Mouse (Mus musculus): ENCODE measurements at regions not wholly inside any gene's neighbourhood (a gene's known extent, or its start where the extent isn't known, plus 50 kb on each side); places are given as distances from the start of the nearest gene placed in this dataset.
"Not testable (repeated sequence)": the region's sequence is repeated elsewhere in the genome, so short reads cannot be mapped to it uniquely, and the experiment has no call there.

DNA sequence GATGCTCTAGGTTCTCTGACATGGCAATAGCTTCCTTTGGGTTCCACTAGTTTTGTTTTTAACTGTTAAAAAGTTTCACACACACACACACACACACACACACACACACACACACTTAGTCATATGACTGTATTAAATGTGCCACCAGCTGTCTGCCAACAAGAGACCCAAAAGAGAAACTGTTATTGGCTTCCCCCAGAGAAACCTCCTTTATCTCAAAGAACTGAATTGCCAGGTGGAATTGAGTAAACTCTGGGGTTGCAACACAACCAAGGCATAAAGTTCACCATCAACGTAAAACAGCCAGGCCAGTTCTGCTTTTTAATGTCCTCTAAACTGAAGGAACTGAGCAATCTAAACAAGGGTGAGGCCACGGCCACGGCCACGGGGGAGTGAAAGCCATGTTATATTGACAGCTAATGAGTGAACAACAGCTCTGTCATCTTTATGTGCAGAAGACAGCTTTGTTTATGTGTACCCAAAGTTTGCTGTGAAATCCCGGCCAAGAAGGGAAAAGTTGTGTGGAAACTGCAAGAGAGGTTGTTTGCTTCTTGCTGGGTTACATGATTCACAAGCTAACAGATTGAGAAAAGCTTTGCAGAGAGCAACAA is 69.3 kb downstream of the Btg1 start:
- DNase-seq (ENCODE audit: low spot score in 2 of 2), result no peak

GRCm38 (mm10) chr10:96686659-96687440 is 70.0 kb downstream of the Btg1 start:
- DNase-seq (ENCODE audit: low spot score in 2 of 2), result peak in 1 of 2 experiments; percentile 29

GRCm38 (mm10) chr10:96687441-96687772 is 70.6 kb downstream of the Btg1 start:
- no peak for DNase-seq (ENCODE audit: low spot score in 2 of 2)

DNA sequence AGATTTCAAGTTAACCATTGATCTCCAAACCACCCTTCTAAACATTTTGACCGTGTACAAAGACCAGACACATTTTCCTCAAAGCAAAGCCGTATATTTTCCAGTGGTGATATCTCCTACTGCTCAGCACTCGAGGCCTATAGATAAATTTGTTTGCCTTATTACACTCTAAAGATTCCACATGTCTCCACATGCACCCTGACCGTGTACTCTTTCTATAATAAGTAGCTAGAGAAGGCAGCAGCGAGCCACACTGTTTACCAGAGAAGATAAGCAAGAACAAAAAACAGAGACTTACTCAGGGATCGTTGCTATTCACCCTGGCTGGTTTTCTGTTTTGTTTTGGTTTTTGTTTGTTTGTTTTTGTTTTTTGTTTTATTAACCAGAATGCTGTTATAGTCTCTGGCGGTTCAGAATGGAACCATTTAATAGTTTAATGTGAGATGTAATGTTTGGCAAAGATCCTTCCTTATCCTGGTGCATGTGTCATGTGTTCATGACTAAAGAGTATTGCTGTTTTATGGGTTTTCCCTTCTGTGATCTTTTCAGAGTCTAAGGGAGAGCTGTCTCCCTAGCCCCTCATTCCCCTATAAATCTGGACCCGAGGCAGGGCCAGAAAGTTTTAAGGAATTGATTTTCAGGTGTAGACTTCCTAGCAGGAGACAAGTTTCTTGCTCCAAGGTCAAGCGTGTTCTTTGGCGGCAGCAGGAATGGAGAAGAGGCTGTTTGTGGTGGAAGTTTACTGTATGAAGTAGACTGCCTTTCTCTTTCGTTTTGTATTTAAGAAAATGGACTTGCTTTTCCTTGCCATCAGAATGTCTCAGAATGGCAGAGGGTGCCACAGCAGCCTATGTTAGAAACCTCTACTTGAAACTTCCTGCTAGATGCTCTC is 73.4 kb downstream of the Btg1 start:
- no peak for DNase-seq (ENCODE audit: low spot score in 2 of 2)

DNA sequence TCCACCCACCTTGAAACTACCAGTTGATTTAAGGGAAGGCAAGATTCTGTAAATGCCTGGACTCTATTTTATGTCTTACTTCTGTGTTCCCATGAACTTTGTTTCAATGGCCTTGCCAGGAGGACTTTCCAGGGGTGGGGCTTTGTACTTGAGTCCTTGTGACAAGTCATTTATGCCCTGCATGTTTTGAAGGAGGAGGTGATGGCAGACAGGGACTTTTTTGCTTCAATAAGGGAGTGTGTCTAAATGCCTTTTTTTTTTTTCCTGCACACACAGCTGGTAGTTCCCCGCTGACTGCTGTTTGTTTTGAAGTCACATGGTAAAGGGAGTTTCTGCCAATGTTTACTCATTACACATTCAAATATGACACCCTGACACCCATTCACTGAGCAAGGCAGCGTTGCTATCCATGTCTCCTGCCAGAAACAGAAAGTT is 74.1 kb downstream of the Btg1 start:
- DNase-seq (ENCODE audit: low spot score in 2 of 2), result no peak

DNA sequence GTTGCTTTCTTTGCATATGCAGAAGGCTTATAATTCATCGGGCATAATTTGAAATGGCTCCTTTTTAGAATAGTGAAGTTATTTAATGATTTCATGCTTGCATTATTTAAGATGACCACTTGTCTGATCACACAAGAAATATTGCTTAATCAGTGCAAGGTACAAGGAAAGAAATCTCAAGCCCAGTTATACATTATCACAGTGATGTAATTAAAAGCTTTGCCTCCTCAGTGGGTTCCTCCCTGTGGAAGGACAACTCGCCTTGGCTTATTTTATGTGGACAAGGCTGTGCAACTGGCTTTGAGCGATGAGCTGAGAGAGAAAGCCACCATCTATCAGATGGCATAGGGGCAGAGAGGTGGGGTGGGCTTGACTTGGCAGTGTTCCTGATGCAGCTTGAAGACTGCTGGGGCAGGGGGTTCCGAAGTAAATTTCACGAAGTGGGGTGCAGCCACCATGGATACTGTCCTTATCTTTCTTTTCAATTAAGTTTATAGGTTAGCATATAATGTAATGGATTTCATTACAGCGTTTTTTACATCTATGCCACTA is 74.6 kb downstream of the Btg1 start:
- no peak for DNase-seq (ENCODE audit: low spot score in 2 of 2)

- no peak for DNase-seq (ENCODE audit: low spot score in 2 of 2)
Observed at GRCm38 (mm10) chr10:96692821-96693220, 76.0 kb downstream of the Btg1 start.

- DNase-seq (ENCODE audit: low spot score in 2 of 2), result no peak
Observed at GRCm38 (mm10) chr10:96693766-96694165, 77.0 kb downstream of the Btg1 start.

DNA sequence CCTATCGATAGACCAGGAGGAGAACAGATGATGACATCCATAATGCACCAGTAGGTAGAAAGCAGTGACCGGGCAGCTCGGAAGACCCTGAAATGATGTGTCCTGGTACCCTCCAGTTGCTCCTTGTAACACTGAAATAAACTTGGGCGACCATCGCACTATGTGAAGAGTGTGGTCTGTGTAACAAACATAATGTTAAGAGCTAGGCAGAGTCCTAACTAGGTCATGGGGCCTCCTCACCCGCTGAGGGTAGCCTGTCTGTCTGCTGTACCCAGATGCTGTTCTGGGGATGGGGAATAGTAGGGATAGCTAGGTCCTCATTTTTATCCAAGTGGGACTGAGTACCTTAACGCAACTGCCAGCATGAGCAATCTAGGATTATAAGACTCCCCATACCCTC is 79.8 kb downstream of the Btg1 start:
- no peak for DNase-seq (ENCODE audit: low spot score in 2 of 2)

DNA sequence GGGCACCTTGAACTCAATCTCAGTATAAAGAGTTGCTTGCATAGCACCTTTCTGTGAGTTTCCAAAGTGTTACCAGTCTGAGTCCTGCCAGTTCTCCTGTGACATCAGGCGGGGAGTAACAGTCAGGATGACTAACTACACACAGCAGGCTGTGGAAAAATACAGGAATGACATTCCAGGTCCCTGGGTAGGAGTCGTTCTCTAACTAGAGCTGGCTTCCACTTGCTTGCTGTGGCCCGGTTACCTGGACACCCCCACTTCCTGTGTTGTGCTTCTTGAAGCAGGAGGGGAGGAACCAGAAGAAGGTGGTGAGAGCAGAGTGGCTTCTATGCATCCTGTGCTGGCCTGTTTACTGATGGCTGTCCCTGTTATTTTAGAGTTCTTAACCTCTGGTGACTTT is 81.0 kb downstream of the Btg1 start:
- DNase-seq (ENCODE audit: low spot score in 2 of 2), result no peak

GRCm38 (mm10) chr10:96706656-96707055 is 89.8 kb downstream of the Btg1 start:
- no peak for DNase-seq (ENCODE audit: low spot score in 2 of 2)

- DNase-seq (ENCODE audit: low spot score in 2 of 2), result no peak
Observed at GRCm38 (mm10) chr10:96708471-96708870, 91.7 kb downstream of the Btg1 start.

DNA sequence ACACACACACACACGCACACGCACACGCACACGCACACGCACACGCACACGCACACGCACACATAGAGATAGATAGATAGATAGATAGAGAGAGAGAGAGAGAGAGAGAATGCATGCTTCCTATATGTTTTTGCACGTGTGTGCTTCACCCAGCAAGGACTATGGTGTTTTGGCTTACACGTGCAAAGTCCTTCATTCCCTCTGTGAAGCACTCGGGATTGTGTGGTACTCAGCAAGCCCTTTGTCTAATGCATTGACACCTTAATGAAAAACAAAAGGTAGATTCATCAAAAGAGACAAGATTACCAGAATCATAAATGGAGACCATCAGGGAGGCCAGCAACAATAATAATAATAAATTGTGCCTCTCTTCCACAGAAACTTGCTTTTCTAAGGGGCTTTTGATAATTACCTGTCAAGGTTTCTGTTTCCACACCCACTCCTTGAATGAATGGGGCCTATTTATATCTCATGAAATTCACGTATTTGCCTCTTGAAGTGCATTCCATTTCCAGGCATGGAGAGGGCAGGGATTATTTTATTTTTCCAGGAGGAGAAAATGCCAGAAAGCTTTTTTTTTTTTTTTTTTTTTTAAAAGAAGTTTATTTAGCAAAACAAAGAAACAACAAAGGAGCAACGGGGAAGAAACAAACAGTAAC is 93.0 kb downstream of the Btg1 start:
- no peak for DNase-seq (ENCODE audit: low spot score in 2 of 2)

DNA sequence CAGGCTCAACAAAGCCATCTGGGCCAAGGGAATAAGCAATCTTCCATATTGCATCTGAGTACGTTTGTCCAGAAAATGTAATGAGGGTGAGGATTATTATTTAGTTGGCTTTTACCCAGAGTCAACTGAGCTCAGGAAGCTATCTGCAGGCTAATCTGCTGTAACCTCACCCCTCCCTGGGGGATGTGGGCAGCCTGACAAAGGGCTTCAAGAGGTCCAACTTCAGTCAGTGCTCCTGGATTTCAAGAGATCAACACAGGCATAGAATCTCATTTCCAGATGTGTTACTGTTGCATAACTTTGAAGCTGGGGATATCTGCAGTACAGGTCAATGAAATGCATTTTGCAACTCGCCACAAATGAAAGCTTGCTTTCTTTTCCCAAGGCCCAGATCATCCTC is 95.2 kb downstream of the Btg1 start:
- peak in 1 of 2 experiments; percentile 27 for DNase-seq (ENCODE audit: low spot score in 2 of 2)

DNA sequence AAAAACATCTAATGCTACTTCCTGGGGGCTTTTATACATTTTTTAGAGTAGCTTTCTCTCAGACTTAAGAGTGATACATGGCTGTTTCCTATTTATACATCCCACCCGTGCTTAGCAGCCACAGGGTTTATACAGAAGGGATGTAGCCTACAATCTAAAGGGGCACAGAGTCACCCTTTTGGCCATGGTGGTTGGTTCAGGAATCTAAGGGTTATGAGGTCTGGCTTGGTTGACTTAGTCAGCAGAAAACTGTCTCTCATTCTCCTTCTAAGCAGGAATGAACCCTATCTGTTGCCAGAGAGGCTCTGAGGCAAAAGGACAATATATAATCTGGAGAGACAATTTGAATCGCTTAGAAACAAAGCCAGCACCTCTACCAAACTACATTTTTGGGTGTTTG is 97.9 kb downstream of the Btg1 start:
- DNase-seq (ENCODE audit: low spot score in 2 of 2), result no peak

DNA sequence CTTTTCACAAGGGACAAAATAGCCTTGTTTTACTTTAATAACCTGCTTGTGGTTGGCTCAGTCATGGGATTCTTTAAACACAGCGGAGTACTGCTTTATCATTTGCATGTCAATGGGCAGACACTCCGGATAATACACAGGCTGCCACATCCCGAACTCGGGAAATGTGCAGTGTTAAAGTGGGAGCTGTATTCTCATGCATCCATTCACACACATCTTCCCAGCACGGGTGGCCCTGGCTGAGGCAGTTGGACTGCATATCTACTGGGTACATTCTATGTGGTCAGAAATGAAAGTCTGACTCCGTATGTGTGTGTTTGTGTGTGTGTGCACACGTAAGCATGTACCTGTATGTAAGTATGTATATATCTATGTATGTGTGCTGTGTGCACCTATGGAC is 100.5 kb downstream of the Btg1 start:
- DNase-seq (ENCODE audit: low spot score in 2 of 2), result no peak

DNA sequence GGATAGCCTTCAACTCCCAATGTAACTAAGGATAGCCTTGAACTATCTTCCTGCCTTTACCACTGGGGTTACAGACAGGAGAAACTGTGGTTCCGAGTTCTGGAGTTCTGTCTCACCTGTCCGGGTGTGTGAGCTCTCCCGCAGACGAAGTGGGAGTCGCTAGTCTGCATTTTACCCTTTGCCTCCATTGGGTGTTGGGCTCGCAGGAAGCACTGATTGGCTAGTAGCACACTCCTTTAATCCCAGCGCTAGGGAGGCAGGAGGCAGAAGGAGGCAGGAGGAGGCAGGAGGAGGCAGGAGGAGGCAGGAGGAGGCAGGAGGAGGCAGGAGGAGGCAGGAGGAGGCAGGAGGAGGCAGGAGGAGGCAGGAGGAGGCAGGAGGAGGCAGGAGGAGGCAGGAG is 101.9 kb downstream of the Btg1 start:
- DNase-seq (ENCODE audit: low spot score in 2 of 2), result not testable (repeated sequence)

DNA sequence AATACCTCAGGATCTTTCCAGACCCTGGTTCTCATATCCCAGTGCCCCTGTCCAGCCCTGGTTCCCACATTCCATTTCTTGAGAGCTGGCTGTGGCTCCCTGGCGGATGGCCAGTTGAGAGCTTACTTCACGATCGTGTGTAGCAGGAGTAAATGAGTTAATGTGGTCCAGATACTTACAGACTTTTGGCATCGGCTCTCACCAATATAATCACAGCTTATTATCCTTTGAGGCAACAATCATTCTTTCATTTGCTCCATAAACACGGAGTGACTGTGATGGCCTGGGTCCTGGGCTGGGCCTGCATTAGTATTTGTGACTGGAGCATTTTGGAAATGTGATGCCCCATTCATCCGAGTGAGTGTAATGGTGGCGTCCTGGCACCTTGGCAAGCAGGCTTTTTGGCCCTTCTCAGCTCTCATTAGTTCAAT is 103.5 kb downstream of the Btg1 start:
- peak in 1 of 2 experiments; percentile 15 for DNase-seq (ENCODE audit: low spot score in 2 of 2)

GRCm38 (mm10) chr10:96720956-96721688 is 104.3 kb downstream of the Btg1 start:
- DNase-seq (ENCODE audit: low spot score in 2 of 2), result no peak

DNA sequence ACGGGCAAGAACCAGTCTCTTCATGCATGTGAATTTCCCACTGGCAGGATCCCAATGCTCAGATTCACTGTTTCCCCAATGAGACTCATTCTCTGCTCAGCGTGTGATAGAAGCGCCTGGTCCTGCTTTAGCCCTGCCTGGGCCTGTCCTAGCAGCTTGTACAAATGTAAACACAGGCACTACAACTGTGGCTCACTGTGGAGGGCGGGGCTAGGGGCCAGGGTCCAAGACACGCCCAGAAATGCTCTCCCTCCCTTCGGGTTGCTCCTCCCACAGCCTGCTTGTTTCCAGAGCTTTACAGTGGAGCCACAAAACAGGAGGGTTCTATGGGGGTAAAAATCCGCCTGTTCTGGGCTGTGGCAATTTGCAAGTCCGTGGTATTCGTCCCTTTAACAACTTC is 105.7 kb downstream of the Btg1 start:
- peak in 1 of 2 experiments; percentile 9 for DNase-seq (ENCODE audit: low spot score in 2 of 2)

DNA sequence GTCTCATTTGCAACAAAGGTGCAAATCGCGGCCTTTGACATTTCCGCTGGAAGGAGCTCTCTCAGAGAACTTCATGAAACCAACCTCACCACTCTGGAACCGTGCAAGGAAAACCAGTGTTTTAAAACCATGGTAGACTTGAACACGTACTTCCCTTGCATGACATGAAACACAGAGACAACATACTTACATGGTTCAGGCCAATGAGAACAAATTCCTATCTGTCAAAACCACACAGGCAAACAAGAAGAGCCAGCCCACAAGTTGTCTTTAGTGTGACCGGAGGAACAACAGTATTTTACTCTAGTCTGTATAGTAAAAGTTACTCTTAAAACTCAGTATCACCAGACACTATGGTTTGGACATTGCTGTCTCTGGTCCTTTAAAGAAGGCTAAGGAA is 106.3 kb downstream of the Btg1 start:
- no peak for DNase-seq (ENCODE audit: low spot score in 2 of 2)
